Mouse (Mus musculus): ENCODE results near the gene Olfr91. TPM values are rescaled to one million over a fixed set of nuclear protein-coding genes. Genes with fewer than 3 reads are reported as not detected.
"Not testable (repeated sequence)": the region's sequence is repeated elsewhere in the genome, so short reads cannot be mapped to it uniquely, and the experiment has no call there.

The Olfr91 gene
- not detected in 2 replicates for polyA plus RNA-seq (2015; fragmentation: Nextera tagmentation; extraction: Ambion mirVana)

DNA sequence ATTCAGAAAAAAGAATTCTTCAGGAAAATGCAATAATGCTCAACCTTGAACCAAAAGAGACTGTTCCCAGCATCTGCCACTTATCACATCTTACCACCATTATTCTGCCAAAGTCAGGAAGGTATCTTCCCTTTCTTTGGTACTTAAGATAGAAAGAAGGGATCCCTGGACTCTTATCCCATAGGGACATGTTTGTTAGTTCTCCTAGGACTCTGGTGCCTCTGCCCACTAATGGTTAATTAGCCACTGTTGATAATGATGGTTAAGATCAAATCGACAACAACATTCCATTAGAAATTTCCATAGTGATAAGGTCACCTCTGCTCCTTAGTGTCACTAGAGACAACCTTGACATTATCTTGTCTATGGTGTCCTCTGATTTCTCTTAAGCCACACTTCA is at the start of gene Olfr91:
Olfr91 (minus strand) TSS at position 101 of the 400 bp plus-strand sequence.
- H3K36me3 ChIP-seq (replicated peaks) = no peaks in the 10 kb centered on the region
- ATAC-seq (replicated peaks) = no peak
- no peaks in the 10 kb centered on the region for H3K4me1 ChIP-seq
- no peak within 1 kb of the TSS for H3K27ac ChIP-seq
- H3K27me3 ChIP-seq (replicated peaks) = no peaks in the 10 kb centered on the region
- WGBS = 91% methylated on average over 1 of the region's 1 CpGs
- H3K9ac ChIP-seq = no peak within 1 kb of the TSS
- no peak within 1 kb of the TSS for H3K4me3 ChIP-seq
- no peak within 1 kb of the TSS for H3K4me2 ChIP-seq
- no peaks in the 10 kb centered on the region for H3K9me3 ChIP-seq

DNA sequence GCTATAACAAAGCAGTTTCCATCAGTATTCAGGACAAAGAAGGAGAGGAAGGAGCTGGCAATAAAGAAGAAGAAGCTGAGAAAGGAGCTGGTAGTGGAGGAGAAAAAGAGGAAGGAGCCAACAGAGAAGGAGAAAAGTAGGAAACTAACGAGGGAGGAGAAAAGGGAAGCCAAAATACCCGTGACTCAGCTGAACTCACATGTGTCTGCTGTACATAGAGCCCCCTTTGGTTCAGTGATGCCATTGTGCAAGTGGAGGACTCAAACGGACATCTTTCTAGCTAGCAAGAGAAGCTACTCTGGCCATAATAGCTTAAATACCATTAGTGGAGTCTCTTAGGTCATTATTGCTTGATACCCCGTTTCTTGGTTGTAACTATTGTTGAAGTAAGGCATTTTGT is 33.3 kb upstream of the Olfr91 start:
- not testable (repeated sequence) for H3K9me3 ChIP-seq

DNA sequence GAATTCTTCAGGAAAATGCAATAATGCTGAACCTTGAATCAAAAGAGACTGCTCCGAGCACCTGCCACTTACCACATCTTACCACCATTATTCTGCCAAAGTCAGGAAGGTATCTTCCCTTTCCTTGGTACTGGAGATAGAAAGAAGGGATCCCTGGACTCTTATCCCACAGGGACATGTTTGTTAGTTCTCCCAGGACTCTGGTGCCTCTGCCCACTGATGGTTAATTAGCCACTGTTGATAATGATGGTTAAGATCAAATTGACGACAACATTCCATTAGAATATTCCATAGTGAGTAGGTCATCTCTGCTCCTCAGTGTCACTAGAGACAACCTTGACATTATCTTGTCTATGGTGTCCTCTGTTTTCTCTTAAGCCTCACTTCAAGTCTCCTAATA is 21.9 kb upstream of the Olfr91 start, which contains the start of gene Olfr92:
Olfr92 (minus strand) TSS at position 101 of the 400 bp plus-strand sequence.
- Histone ChIP-seq H3K9ac (no peak within 1 kb of the TSS), H3K27ac (no peak within 1 kb of the TSS)
- 88% methylated on average over 2 of the region's 2 CpGs for WGBS

More for the DNA sequence above, 33.3 kb upstream of the Olfr91 start:
- H3K36me3 ChIP-seq (replicated peaks); H3K4me2 ChIP-seq; H3K4me1 ChIP-seq; H3K4me3 ChIP-seq; ATAC-seq (replicated peaks); H3K9ac ChIP-seq; H3K27ac ChIP-seq; H3K27me3 ChIP-seq (replicated peaks): not testable (repeated sequence)
- WGBS = 74% methylated on average over 4 of the region's 4 CpGs

DNA sequence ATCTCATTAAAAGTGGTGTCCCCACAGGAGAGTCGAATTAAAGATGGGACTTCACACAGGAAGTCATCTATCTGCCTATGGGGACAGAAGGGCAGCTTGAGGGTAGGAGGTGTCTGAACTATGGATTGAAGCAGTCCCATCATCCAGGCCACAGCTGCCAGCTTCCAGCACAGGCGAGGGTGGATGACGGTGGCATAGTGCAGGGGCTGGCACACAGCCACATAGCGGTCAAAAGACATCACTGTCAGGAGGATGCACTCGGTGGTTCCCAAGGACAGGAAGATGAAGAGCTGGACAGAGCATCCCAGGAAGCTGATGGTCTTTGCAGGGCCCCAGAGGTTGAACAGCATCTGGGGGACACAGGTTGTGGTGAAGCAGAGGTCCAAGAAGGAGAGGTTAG is 4.8 kb downstream of the Olfr91 start:
- Histone ChIP-seq H3K9me3 (no peaks in the 10 kb centered on the region), H3K27ac (no peak overlapping the region), H3K36me3 (replicated peaks) (no peaks in the 10 kb centered on the region), H3K4me1 (no peaks in the 10 kb centered on the region), H3K9ac (no peak overlapping the region), H3K4me2 (no peak overlapping the region), H3K27me3 (replicated peaks) (no peaks in the 10 kb centered on the region), H3K4me3 (no peak overlapping the region)
- ATAC-seq (replicated peaks) = no peak
- WGBS = 79% methylated on average over 5 of the region's 5 CpGs

More for the DNA sequence above, 21.9 kb upstream of the Olfr91 start, which contains the start of gene Olfr92:
- H3K4me2 ChIP-seq = no peak within 1 kb of the TSS
- no peaks in the 10 kb centered on the region for H3K4me1 ChIP-seq
- H3K36me3 ChIP-seq (replicated peaks) = no peaks in the 10 kb centered on the region
- ATAC-seq (replicated peaks) = no peak
- H3K9me3 ChIP-seq = no peaks in the 10 kb centered on the region
- no peak within 1 kb of the TSS for H3K4me3 ChIP-seq
- no peaks in the 10 kb centered on the region for H3K27me3 ChIP-seq (replicated peaks)

DNA sequence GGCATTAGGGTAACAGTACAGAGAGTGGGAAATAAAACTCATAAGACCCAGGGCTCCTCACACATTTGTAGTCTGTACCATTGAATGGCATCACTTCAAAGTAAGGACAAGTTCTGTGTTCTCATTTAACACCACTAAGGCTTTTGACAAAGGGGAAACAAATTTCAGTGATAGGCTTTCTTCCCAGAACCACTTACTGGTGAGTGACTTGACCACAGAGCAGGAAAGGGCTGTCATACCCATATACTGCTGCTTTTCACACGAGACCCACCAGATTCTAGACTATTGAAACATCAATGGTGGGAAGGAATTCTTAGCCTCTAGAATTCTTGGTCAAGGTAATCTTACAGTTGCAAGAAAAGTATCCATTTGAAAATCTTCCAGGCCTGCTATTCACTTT is 5.9 kb downstream of the Olfr91 start:
- WGBS = 80% methylated on average over 1 of the region's 1 CpGs
- no peaks in the 10 kb centered on the region for H3K36me3 ChIP-seq (replicated peaks)
- H3K4me3 ChIP-seq = no peak overlapping the region
- H3K27me3 ChIP-seq (replicated peaks) = no peaks in the 10 kb centered on the region
- no peak overlapping the region for H3K9ac ChIP-seq
- no peaks in the 10 kb centered on the region for H3K4me1 ChIP-seq
- H3K4me2 ChIP-seq = no peak overlapping the region
- H3K9me3 ChIP-seq = no peaks in the 10 kb centered on the region
- ATAC-seq (replicated peaks) = no peak
- H3K27ac ChIP-seq = no peak overlapping the region

DNA sequence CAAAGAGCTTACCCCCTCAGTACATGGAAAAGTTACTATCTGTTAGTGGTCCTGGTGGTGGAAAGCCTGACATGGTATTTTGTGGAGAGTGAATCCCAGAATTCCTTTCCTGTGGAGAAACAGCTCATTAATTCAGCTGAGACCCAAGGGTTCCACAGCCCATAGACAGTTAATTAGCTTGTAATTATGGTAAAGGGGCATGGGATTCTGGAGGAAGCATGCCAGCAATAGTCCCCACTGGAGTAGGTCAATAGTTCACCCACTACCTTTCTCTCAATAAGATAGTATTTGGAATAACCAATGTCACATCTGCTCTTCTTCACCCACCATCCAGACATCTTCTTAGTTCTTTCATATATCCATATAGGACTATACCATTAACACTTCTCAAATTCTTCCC is 9.7 kb downstream of the Olfr91 start, which contains the start of gene Olfr90:
Olfr90 (minus strand) TSS at position 101 of the 400 bp plus-strand sequence.
- ATAC-seq (replicated peaks) = no peak
- Histone ChIP-seq H3K27me3 (replicated peaks) (no peaks in the 10 kb centered on the region), H3K36me3 (replicated peaks) (no peaks in the 10 kb centered on the region), H3K9ac (no peak within 1 kb of the TSS), H3K9me3 (no peaks in the 10 kb centered on the region), H3K4me1 (no peaks in the 10 kb centered on the region), H3K4me3 (no peak within 1 kb of the TSS), H3K27ac (no peak within 1 kb of the TSS), H3K4me2 (no peak within 1 kb of the TSS)

DNA sequence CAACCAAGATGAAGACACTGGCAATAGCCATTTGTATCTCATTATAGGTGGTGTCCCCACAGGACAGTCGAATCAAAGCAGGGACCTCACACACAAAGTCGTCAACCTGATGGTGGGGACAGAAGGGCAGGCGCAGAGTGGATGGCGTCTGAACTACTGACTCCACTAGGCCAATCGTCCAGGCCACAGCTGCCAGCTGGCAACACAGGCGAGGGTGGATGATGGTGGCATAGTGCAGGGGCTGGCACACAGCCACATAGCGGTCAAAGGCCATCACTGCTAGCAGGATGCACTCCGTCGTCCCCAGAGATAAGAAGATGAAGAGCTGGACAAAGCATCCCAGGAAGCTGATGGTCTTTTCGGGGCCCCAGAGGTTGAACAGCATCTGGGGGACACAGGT is 12.5 kb downstream of the Olfr91 start:
- WGBS = 76% methylated on average over 10 of the region's 10 CpGs
- no peak overlapping the region for H3K4me2 ChIP-seq
- no peak overlapping the region for H3K9ac ChIP-seq

DNA sequence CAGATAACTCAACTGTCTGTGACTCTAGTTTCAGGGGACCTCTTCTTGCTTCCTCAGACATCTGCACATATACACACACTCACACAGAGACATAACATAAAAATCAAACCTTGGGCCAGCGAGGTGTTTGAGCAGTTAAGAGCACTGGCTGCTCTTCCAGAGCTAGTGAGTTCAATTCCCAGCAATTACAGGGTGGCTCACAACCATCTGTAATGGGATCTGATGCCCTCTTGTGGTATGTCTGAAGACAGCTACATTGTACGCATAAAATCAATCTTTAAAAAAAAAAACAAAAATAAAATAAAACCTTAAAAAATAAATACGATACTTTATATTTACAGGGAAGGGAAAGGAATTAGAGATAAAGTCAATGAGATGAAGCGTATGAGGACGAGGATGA is 13.4 kb downstream of the Olfr91 start:
- Histone ChIP-seq H3K9me3 (no peaks in the 10 kb centered on the region), H3K36me3 (replicated peaks) (no peaks in the 10 kb centered on the region), H3K27ac (no peak overlapping the region), H3K9ac (no peak overlapping the region), H3K4me1 (peaks cover 7% of the 10 kb centered on the region), H3K27me3 (replicated peaks) (no peaks in the 10 kb centered on the region), H3K4me3 (no peak overlapping the region), H3K4me2 (no peak overlapping the region)
- ATAC-seq (replicated peaks) = no peak
- WGBS = 70% methylated on average over 5 of the region's 5 CpGs

More for the DNA sequence above, 12.5 kb downstream of the Olfr91 start:
- no peak overlapping the region for H3K4me3 ChIP-seq
- ATAC-seq (replicated peaks) = no peak
- H3K27ac ChIP-seq = no peak overlapping the region
- no peaks in the 10 kb centered on the region for H3K36me3 ChIP-seq (replicated peaks)
- no peaks in the 10 kb centered on the region for H3K9me3 ChIP-seq
- no peaks in the 10 kb centered on the region for H3K4me1 ChIP-seq
- H3K27me3 ChIP-seq (replicated peaks) = no peaks in the 10 kb centered on the region

DNA sequence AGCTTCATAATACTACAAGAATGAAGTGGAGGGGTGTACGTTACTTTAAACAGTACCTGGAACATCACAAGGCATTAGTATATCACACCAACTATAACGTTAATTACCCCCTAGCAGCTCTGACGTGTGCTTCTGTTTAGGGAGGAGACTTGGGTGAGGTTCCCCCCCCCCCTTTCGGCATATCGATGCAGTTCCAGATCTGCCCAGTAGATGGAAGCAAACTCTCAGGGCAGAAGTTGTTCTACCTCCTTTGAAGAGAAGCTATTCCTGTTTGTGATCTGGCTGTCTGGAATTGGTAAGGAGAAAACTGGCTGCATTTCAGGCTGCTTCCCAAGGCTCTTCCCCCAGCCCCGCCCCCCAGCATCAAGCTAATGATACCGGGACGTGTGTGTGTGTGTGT is 14.8 kb downstream of the Olfr91 start:
- Histone ChIP-seq H3K36me3 (replicated peaks) (no peaks in the 10 kb centered on the region), H3K9me3 (no peaks in the 10 kb centered on the region), H3K4me1 (peaks cover 19% of the 10 kb centered on the region), H3K4me3 (no peak overlapping the region), H3K9ac (no peak overlapping the region), H3K4me2 (no peak overlapping the region), H3K27me3 (replicated peaks) (no peaks in the 10 kb centered on the region), H3K27ac (no peak overlapping the region)
- ATAC-seq (replicated peaks) = peak; percentile 40; the same call in 1 of the 2 replicates
- 3% methylated on average over 8 of the region's 8 CpGs for WGBS

DNA sequence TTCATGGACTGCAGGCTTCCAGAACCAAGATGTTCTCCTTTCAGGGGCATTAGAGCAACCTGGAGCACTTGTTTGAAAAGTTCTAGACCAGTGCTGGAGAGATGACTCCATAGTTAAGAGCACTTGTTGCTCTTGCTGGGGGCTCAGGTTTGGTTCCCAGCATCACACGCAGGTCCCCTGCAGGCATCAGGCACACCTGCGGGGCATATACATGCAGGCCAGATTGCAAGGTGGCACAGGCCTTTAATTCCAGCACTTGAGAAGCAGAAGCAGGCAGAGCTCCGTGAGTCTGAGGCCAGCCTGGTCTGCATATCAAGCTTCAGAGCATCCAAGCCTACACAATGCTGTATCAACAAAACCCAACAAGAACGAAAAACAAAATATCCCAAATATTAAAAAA is 16.4 kb downstream of the Olfr91 start:
- Histone ChIP-seq H3K36me3 (replicated peaks) (no peaks in the 10 kb centered on the region), H3K9ac (no peak overlapping the region), H3K4me2 (no peak overlapping the region), H3K9me3 (no peaks in the 10 kb centered on the region), H3K27ac (no peak overlapping the region), H3K4me3 (no peak overlapping the region), H3K4me1 (peaks cover 19% of the 10 kb centered on the region), H3K27me3 (replicated peaks) (no peaks in the 10 kb centered on the region)
- WGBS = 89% methylated on average over 4 of the region's 4 CpGs
- ATAC-seq (replicated peaks) = no peak

DNA sequence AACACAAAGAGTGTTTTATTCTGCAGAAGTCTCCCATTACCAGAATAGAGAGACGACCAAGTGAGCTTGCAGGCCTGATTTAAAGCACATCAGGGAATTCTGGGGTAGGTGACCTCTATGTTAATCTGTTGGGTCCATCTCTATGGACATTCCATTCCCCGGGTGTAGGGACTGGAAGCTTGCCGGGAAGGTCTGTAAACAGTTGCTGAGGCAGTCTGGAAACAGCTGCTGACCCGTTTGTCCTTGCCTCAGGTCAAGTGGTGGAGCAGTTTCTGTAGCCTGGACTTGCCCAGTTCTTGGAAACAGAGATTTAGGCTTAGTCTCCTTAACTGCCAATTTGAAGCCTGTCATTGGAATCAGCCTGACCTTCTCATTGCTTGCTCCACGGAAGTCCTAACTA is 18.0 kb downstream of the Olfr91 start:
- Histone ChIP-seq H3K9me3 (no peaks in the 10 kb centered on the region), H3K36me3 (replicated peaks) (peaks cover 4% of the 10 kb centered on the region), H3K9ac (no peak overlapping the region), H3K27ac (no peak overlapping the region), H3K4me3 (no peak overlapping the region), H3K27me3 (replicated peaks) (no peaks in the 10 kb centered on the region), H3K4me2 (no peak overlapping the region), H3K4me1 (peaks cover 19% of the 10 kb centered on the region)
- no peak for ATAC-seq (replicated peaks)
- 32% methylated on average over 5 of the region's 5 CpGs for WGBS

DNA sequence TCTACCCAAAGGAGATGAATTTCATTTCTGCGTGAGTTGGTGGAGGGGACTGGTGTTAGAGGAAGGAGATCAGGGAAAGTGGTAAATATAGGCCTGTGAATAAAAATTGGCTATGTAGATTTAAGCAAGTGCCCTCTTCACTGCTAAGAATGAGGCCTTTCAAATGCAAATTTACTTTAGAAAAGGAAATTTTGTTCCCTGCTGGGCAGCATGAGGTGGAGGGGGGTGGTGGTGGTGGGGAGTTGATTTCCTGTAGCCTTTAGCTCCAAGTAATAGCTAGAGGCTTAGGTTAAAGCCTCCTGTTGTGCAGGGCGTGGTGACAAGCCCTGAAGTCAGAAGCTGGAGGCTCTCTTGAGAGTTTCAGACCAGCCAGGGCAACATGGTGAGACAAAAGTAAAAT is 19.1 kb downstream of the Olfr91 start:
- Histone ChIP-seq H3K4me2 (0 out of 2 replicates have a peak overlapping the region, but pooled peaks have one; percentile 6), H3K4me3 (no peak overlapping the region), H3K4me1 (peaks cover 19% of the 10 kb centered on the region), H3K27ac (peak overlapping the region; percentile 55; the same call in 1 of the 2 replicates), H3K36me3 (replicated peaks) (peaks cover 8% of the 10 kb centered on the region), H3K27me3 (replicated peaks) (no peaks in the 10 kb centered on the region), H3K9me3 (no peaks in the 10 kb centered on the region), H3K9ac (0 out of 2 replicates have a peak overlapping the region, but pooled peaks have one; percentile 6)
- ATAC-seq (replicated peaks) = peak; percentile 13
- WGBS = 1% methylated on average over 2 of the region's 2 CpGs

DNA sequence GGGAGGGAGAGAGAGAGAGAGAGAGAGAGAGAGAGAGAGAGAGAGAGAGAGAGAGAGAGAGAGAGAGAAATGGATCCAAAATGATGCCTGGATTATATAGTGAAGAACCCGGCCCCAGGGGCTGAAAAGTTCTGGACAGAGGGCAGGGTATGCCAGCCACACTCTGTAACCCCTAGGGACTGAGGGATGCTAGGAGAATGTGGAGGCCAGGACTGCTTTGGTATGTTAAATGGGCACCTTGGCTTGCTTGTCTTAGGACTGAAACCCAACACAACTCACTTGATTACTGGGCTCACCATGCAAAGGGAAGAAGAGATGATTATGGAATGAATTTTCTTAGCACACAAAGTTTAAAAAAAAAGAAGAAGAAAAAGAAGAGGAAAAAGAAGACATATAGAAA is 19.9 kb downstream of the Olfr91 start:
- peaks cover 8% of the 10 kb centered on the region for H3K36me3 ChIP-seq (replicated peaks)
- peak overlapping the region; percentile 55; the same call in 1 of the 2 replicates for H3K27ac ChIP-seq
- H3K27me3 ChIP-seq (replicated peaks) = no peaks in the 10 kb centered on the region
- WGBS = 6% methylated on average over 1 of the region's 1 CpGs
- no peak for ATAC-seq (replicated peaks)
- H3K4me1 ChIP-seq = peaks cover 19% of the 10 kb centered on the region
- no peaks in the 10 kb centered on the region for H3K9me3 ChIP-seq
- H3K9ac ChIP-seq = no peak overlapping the region
- no peak overlapping the region for H3K4me3 ChIP-seq
- no peak overlapping the region for H3K4me2 ChIP-seq

All from midbrain, embryonic 15.5 days (tissue).